Mouse (Mus musculus): ENCODE measurements around the gene Opn4. TPM values are rescaled to one million over a fixed set of nuclear protein-coding genes. Genes with fewer than 3 reads are reported as not detected.

Opn4 gene
- polyA plus RNA-seq, 1 experiment, result not detected

- TF ChIP-seq POLR2A (IDR thresholded peaks at IDR 0.05; ENCODE audit: insufficient read depth, low read length) (no peak), CTCF (IDR thresholded peaks at IDR 0.05; ENCODE audit: low read depth, low read length) (no peak), EP300 (IDR thresholded peaks at IDR 0.05; ENCODE audit: insufficient read depth, low read depth, low read length) (0 out of 2 replicates have a peak, but pooled peaks have one; percentile 23)
- Histone ChIP-seq H3K4me3 (ENCODE audit: low read depth, low read length) (no peak overlapping the region), H3K4me1 (ENCODE audit: control insufficient read depth, insufficient read depth, low read length) (no peaks in the 10 kb centered on the region), H3K36me3 (ENCODE audit: control insufficient read depth, insufficient read depth, low read length, poor library complexity, severe bottlenecking) (no peaks in the 10 kb centered on the region), H3K27me3 (ENCODE audit: control insufficient read depth, insufficient read depth, low read length, poor library complexity, severe bottlenecking) (no peaks in the 10 kb centered on the region), H3K9ac (ENCODE audit: low read depth, poor library complexity, severe bottlenecking) (no peak overlapping the region), H3K27ac (ENCODE audit: insufficient read depth, low read length) (no peak overlapping the region), H3K9me3 (replicated peaks; ENCODE audit: control insufficient read depth, insufficient read depth, low read length, poor library complexity, severe bottlenecking) (no peaks in the 10 kb centered on the region)
These were observed 23.1 kb downstream of the Opn4 start for GRCm38 (mm10) chr14:34576858-34577257.

GRCm38 (mm10) chr14:34574068-34574467 lies 25.9 kb downstream of the Opn4 start:
- Histone ChIP-seq H3K27ac (ENCODE audit: insufficient read depth, low read length) (no peak overlapping the region), H3K9me3 (replicated peaks; ENCODE audit: control insufficient read depth, insufficient read depth, low read length, poor library complexity, severe bottlenecking) (no peaks in the 10 kb centered on the region), H3K4me3 (ENCODE audit: low read depth, low read length) (no peak overlapping the region), H3K4me1 (ENCODE audit: control insufficient read depth, insufficient read depth, low read length) (no peaks in the 10 kb centered on the region), H3K36me3 (ENCODE audit: control insufficient read depth, insufficient read depth, low read length, poor library complexity, severe bottlenecking) (no peaks in the 10 kb centered on the region), H3K27me3 (ENCODE audit: control insufficient read depth, insufficient read depth, low read length, poor library complexity, severe bottlenecking) (no peaks in the 10 kb centered on the region), H3K9ac (ENCODE audit: low read depth, poor library complexity, severe bottlenecking) (no peak overlapping the region)
- no peak for TF ChIP-seq EP300 (IDR thresholded peaks at IDR 0.05; ENCODE audit: insufficient read depth, low read depth, low read length)
- TF ChIP-seq POLR2A (IDR thresholded peaks at IDR 0.05; ENCODE audit: insufficient read depth, low read length), result no peak
- peak; percentile 72 for TF ChIP-seq CTCF (IDR thresholded peaks at IDR 0.05; ENCODE audit: low read depth, low read length)

DNA sequence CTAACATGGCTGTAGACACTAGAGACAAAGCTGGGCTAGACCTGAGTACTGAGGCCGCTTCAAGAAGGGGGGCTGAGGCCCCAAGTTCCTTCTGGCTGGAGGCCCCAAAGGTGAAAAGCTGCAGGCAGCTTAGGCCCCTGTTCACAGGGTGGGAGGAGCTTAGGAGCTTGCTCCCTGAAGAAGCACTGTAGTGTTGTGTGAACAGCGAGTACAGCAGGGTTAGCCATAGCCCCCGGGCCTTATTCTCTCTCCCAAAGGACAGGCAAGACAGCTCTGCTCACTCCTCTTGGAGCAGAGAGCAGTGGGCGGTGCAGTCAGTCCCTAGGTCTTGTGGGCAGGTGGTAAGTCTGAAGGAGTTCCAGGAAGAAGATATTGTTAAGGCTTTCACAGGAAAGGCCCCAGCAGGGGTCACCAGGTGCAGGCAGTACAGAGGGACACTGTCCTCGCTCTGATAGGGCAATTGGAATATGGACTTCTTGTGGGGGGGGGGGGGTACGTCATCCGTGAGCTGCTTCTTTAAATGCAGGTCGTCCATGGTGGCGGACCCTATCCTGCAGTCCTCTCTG lies 26.5 kb downstream of the Opn4 start:
- Histone ChIP-seq H3K36me3 (ENCODE audit: control insufficient read depth, insufficient read depth, low read length, poor library complexity, severe bottlenecking) (no peaks in the 10 kb centered on the region), H3K4me1 (ENCODE audit: control insufficient read depth, insufficient read depth, low read length) (no peaks in the 10 kb centered on the region), H3K9me3 (replicated peaks; ENCODE audit: control insufficient read depth, insufficient read depth, low read length, poor library complexity, severe bottlenecking) (no peaks in the 10 kb centered on the region), H3K27me3 (ENCODE audit: control insufficient read depth, insufficient read depth, low read length, poor library complexity, severe bottlenecking) (no peaks in the 10 kb centered on the region), H3K27ac (ENCODE audit: insufficient read depth, low read length) (no peak overlapping the region), H3K4me3 (ENCODE audit: low read depth, low read length) (no peak overlapping the region), H3K9ac (ENCODE audit: low read depth, poor library complexity, severe bottlenecking) (no peak overlapping the region)
- TF ChIP-seq POLR2A (IDR thresholded peaks at IDR 0.05; ENCODE audit: insufficient read depth, low read length), result no peak
- no peak for TF ChIP-seq EP300 (IDR thresholded peaks at IDR 0.05; ENCODE audit: insufficient read depth, low read depth, low read length)
- TF ChIP-seq CTCF (IDR thresholded peaks at IDR 0.05; ENCODE audit: low read depth, low read length), result no peak

DNA sequence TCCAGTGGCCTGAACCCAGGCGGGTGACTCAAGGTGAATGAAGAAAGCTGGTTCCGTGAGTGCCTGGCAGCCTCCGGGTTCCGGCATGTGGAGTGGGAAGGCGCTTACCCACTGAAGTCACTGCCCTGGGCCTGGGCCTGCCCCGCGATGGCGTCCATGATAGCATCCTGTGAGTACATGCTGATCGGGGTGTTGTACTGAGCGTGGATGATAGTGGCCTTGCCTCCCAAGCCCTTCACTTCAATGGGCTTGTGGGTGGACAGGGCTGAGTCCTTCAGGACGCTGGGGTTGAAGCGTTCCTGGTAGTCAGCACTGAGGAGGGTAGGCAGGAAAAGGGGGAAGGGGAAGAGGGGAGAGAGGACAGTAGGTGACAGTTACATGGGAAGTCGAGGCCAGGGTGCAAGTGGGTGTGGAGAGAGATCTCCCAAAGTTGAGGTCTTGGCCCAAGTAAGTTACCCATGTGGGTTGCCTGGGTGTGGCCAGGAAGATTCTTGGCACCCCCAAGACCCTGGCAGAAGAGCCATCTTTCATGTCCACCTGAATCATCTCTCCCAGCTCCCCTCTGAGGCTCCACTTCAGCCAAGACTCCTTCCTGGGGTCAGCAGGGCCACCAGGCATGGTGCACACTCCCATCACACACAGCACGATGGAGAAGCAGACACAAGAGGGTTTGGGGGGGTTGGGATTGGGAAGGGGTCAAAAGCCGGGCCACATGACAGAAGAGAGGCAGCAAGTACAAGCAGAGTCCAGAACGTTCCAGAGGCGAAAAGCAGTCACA lies 28.1 kb downstream of the Opn4 start:
- H3K4me3 ChIP-seq (ENCODE audit: low read depth, low read length), result no peak overlapping the region
- no peak for TF ChIP-seq CTCF (IDR thresholded peaks at IDR 0.05; ENCODE audit: low read depth, low read length)
- no peak for TF ChIP-seq POLR2A (IDR thresholded peaks at IDR 0.05; ENCODE audit: insufficient read depth, low read length)
- no peak for TF ChIP-seq EP300 (IDR thresholded peaks at IDR 0.05; ENCODE audit: insufficient read depth, low read depth, low read length)

GRCm38 (mm10) chr14:34570903-34571302 lies 29.0 kb downstream of the Opn4 start:
- no peak for TF ChIP-seq POLR2A (IDR thresholded peaks at IDR 0.05; ENCODE audit: insufficient read depth, low read length)
- no peak for TF ChIP-seq CTCF (IDR thresholded peaks at IDR 0.05; ENCODE audit: low read depth, low read length)
- TF ChIP-seq EP300 (IDR thresholded peaks at IDR 0.05; ENCODE audit: insufficient read depth, low read depth, low read length), result no peak
- H3K36me3 ChIP-seq (ENCODE audit: control insufficient read depth, insufficient read depth, low read length, poor library complexity, severe bottlenecking), result no peaks in the 10 kb centered on the region

More for the DNA sequence above, 28.1 kb downstream of the Opn4 start:
- Histone ChIP-seq H3K36me3 (ENCODE audit: control insufficient read depth, insufficient read depth, low read length, poor library complexity, severe bottlenecking) (no peaks in the 10 kb centered on the region), H3K9ac (ENCODE audit: low read depth, poor library complexity, severe bottlenecking) (no peak overlapping the region), H3K9me3 (replicated peaks; ENCODE audit: control insufficient read depth, insufficient read depth, low read length, poor library complexity, severe bottlenecking) (no peaks in the 10 kb centered on the region), H3K27ac (ENCODE audit: insufficient read depth, low read length) (no peak overlapping the region), H3K27me3 (ENCODE audit: control insufficient read depth, insufficient read depth, low read length, poor library complexity, severe bottlenecking) (no peaks in the 10 kb centered on the region), H3K4me1 (ENCODE audit: control insufficient read depth, insufficient read depth, low read length) (no peaks in the 10 kb centered on the region)

GRCm38 (mm10) chr14:34570294-34570693 lies 29.6 kb downstream of the Opn4 start:
- Histone ChIP-seq H3K9me3 (replicated peaks; ENCODE audit: control insufficient read depth, insufficient read depth, low read length, poor library complexity, severe bottlenecking) (no peaks in the 10 kb centered on the region), H3K4me3 (ENCODE audit: low read depth, low read length) (no peak overlapping the region)

More at GRCm38 (mm10) chr14:34570903-34571302, 29.0 kb downstream of the Opn4 start:
- no peak overlapping the region for H3K9ac ChIP-seq (ENCODE audit: low read depth, poor library complexity, severe bottlenecking)
- H3K27ac ChIP-seq (ENCODE audit: insufficient read depth, low read length), result no peak overlapping the region
- H3K9me3 ChIP-seq (replicated peaks; ENCODE audit: control insufficient read depth, insufficient read depth, low read length, poor library complexity, severe bottlenecking), result no peaks in the 10 kb centered on the region
- no peaks in the 10 kb centered on the region for H3K4me1 ChIP-seq (ENCODE audit: control insufficient read depth, insufficient read depth, low read length)
- H3K4me3 ChIP-seq (ENCODE audit: low read depth, low read length), result no peak overlapping the region
- H3K27me3 ChIP-seq (ENCODE audit: control insufficient read depth, insufficient read depth, low read length, poor library complexity, severe bottlenecking), result no peaks in the 10 kb centered on the region

More at GRCm38 (mm10) chr14:34570294-34570693, 29.6 kb downstream of the Opn4 start:
- H3K36me3 ChIP-seq (ENCODE audit: control insufficient read depth, insufficient read depth, low read length, poor library complexity, severe bottlenecking), result no peaks in the 10 kb centered on the region
- H3K4me1 ChIP-seq (ENCODE audit: control insufficient read depth, insufficient read depth, low read length), result no peaks in the 10 kb centered on the region
- H3K27ac ChIP-seq (ENCODE audit: insufficient read depth, low read length), result no peak overlapping the region
- TF ChIP-seq EP300 (IDR thresholded peaks at IDR 0.05; ENCODE audit: insufficient read depth, low read depth, low read length), result no peak
- peak; percentile 77 for TF ChIP-seq CTCF (IDR thresholded peaks at IDR 0.05; ENCODE audit: low read depth, low read length)
- no peak for TF ChIP-seq POLR2A (IDR thresholded peaks at IDR 0.05; ENCODE audit: insufficient read depth, low read length)
- no peak overlapping the region for H3K9ac ChIP-seq (ENCODE audit: low read depth, poor library complexity, severe bottlenecking)
- no peaks in the 10 kb centered on the region for H3K27me3 ChIP-seq (ENCODE audit: control insufficient read depth, insufficient read depth, low read length, poor library complexity, severe bottlenecking)
